Mouse (Mus musculus): ENCODE measurements around the gene Ripor3. TPM values are rescaled to one million over a fixed set of nuclear protein-coding genes. Genes with fewer than 3 reads are reported as not detected.

Ripor3 gene
- polyA plus RNA-seq, 1 experiment from 2014 or later = 7.7 TPM

GRCm38 (mm10) chr2:167951301-167952211 lies 58.9 kb downstream of the Ripor3 start:
- no peak overlapping the region for H3K4me3 ChIP-seq
- no peak overlapping the region for H3K27ac ChIP-seq
- WGBS = 87% methylated on average over 13 of the region's 13 CpGs
- H3K9me3 ChIP-seq = no peaks in the 10 kb centered on the region
- peaks cover 27% of the 10 kb centered on the region for H3K4me1 ChIP-seq
- no peak overlapping the region for H3K4me2 ChIP-seq
- no peak for ATAC-seq (ENCODE audit: insufficient number of reproducible peaks, insufficient read depth, low FRiP score, low TSS enrichment, low read depth)
- no peaks in the 10 kb centered on the region for H3K27me3 ChIP-seq
- peaks cover 5% of the 10 kb centered on the region; the same call in 1 of the 2 replicates for H3K36me3 ChIP-seq
- no peak overlapping the region for H3K9ac ChIP-seq

- H3K9me3 ChIP-seq = no peaks in the 10 kb centered on the region
- WGBS = 79% methylated on average over 6 of the region's 6 CpGs
- peaks cover 30% of the 10 kb centered on the region for H3K4me1 ChIP-seq
- H3K4me2 ChIP-seq = no peak overlapping the region
- ATAC-seq (ENCODE audit: insufficient number of reproducible peaks, insufficient read depth, low FRiP score, low TSS enrichment, low read depth) = no peak
- H3K27me3 ChIP-seq = no peaks in the 10 kb centered on the region
- H3K36me3 ChIP-seq = peaks cover 5% of the 10 kb centered on the region; the same call in 1 of the 2 replicates
- no peak overlapping the region for H3K27ac ChIP-seq
- H3K9ac ChIP-seq = no peak overlapping the region
- no peak overlapping the region for H3K4me3 ChIP-seq
Observed at GRCm38 (mm10) chr2:167950681-167951080, 59.7 kb downstream of the Ripor3 start.

DNA sequence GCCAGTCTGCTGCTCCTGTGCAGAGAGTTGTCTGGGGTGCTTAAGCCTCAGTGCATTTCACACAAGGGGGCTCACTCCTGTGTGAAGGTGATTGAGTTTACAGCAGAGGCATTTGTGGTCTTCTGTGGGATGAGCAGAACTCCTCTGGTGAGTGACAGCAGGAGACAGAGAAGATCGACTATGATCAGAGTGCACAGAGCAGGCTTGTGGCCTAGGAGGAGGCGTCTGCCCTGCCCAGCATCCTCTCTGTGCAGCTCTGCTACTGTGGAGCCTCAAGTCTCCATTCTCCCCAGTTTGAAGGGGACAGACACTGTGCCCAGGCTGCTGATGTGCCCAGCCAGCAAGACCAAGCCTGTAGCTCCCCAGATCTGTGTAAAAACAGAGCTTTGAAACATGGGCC lies 60.6 kb downstream of the Ripor3 start:
- H3K9me3 ChIP-seq = no peaks in the 10 kb centered on the region
- peak overlapping the region; percentile 30; the same call in 1 of the 2 replicates for H3K27ac ChIP-seq
- H3K4me2 ChIP-seq = no peak overlapping the region
- 60% methylated on average over 2 of the region's 2 CpGs for WGBS
- no peaks in the 10 kb centered on the region for H3K27me3 ChIP-seq
- H3K4me3 ChIP-seq = no peak overlapping the region
- no peak for ATAC-seq (ENCODE audit: insufficient number of reproducible peaks, insufficient read depth, low FRiP score, low TSS enrichment, low read depth)
- H3K4me1 ChIP-seq = peaks cover 38% of the 10 kb centered on the region
- peaks cover 2% of the 10 kb centered on the region; the same call in 1 of the 2 replicates for H3K36me3 ChIP-seq
- H3K9ac ChIP-seq = no peak overlapping the region

DNA sequence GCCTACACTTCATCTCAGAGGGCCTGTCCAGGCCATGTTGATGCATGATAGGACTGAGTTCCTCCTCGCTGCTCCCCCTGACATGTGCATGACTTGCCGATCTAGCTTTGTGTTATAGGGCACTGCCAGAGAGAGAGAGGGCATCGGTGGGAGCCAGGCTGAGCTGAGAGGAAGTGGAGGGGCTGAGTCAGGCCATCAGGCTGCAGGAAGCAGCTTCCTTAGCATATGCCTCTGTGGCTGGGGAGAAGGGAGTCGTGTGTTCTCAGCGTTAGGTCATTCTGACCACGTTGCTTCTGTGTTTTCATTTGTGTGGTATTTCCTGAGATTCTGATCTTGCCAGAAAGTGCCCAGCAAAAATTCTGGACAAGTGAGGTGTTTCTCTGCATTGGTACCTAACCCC lies 61.2 kb downstream of the Ripor3 start:
- Histone ChIP-seq H3K4me3 (no peak overlapping the region), H3K36me3 (no peaks in the 10 kb centered on the region; the same call in 1 of the 2 replicates), H3K9me3 (no peaks in the 10 kb centered on the region), H3K4me1 (peaks cover 39% of the 10 kb centered on the region), H3K27me3 (no peaks in the 10 kb centered on the region), H3K4me2 (no peak overlapping the region), H3K27ac (no peak overlapping the region), H3K9ac (no peak overlapping the region)
- no peak for ATAC-seq (ENCODE audit: insufficient number of reproducible peaks, insufficient read depth, low FRiP score, low TSS enrichment, low read depth)
- WGBS = 52% methylated on average over 6 of the region's 6 CpGs

DNA sequence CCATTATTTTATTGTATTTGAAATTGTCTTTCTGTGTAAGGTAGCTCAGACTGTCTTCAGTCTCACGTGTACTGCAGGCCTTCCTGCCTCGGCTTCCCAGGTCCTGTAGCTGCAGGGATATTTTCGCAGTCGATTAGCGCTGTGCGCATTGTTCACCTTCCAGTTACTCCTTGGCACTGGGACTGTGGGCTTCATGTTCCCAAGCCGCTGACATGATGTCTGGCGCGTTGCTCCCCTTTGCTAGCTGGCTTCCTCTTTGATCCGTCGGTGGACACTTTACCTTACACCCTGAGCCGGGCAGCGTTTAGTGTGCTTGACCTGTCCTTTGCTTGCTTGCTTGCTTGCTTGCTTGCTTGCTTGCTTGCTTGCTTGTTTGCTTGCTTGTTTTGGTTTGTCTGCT lies 61.9 kb downstream of the Ripor3 start:
- Histone ChIP-seq H3K4me2 (no peak overlapping the region), H3K27me3 (no peaks in the 10 kb centered on the region), H3K36me3 (no peaks in the 10 kb centered on the region; the same call in 1 of the 2 replicates), H3K27ac (peak overlapping the region; percentile 24; the same call in 1 of the 2 replicates), H3K4me3 (no peak overlapping the region), H3K9me3 (no peaks in the 10 kb centered on the region), H3K4me1 (peaks cover 38% of the 10 kb centered on the region), H3K9ac (no peak overlapping the region)
- 82% methylated on average over 13 of the region's 13 CpGs for WGBS
- ATAC-seq (ENCODE audit: insufficient number of reproducible peaks, insufficient read depth, low FRiP score, low TSS enrichment, low read depth) = no peak

- no peak overlapping the region for H3K27ac ChIP-seq
- 78% methylated on average over 6 of the region's 6 CpGs for WGBS
- H3K9me3 ChIP-seq = no peaks in the 10 kb centered on the region
- no peaks in the 10 kb centered on the region for H3K36me3 ChIP-seq
- H3K9ac ChIP-seq = no peak overlapping the region
- H3K4me3 ChIP-seq = no peak overlapping the region
- H3K4me2 ChIP-seq = no peak overlapping the region
- peaks cover 42% of the 10 kb centered on the region for H3K4me1 ChIP-seq
- no peaks in the 10 kb centered on the region for H3K27me3 ChIP-seq
- no peak for ATAC-seq (ENCODE audit: insufficient number of reproducible peaks, insufficient read depth, low FRiP score, low TSS enrichment, low read depth)
Observed at GRCm38 (mm10) chr2:167948047-167948446, 62.4 kb downstream of the Ripor3 start.

- WGBS = 73% methylated on average over 3 of the region's 3 CpGs
- peaks cover 50% of the 10 kb centered on the region for H3K4me1 ChIP-seq
- no peak overlapping the region for H3K4me2 ChIP-seq
- no peaks in the 10 kb centered on the region for H3K27me3 ChIP-seq
- ATAC-seq (ENCODE audit: insufficient number of reproducible peaks, insufficient read depth, low FRiP score, low TSS enrichment, low read depth) = no peak
- H3K27ac ChIP-seq = no peak overlapping the region
- no peaks in the 10 kb centered on the region for H3K9me3 ChIP-seq
- no peak overlapping the region for H3K9ac ChIP-seq
- H3K4me3 ChIP-seq = no peak overlapping the region
- no peaks in the 10 kb centered on the region for H3K36me3 ChIP-seq
Observed at GRCm38 (mm10) chr2:167947251-167947650, 63.2 kb downstream of the Ripor3 start.

GRCm38 (mm10) chr2:167945451-167945850 lies 65.0 kb downstream of the Ripor3 start:
- WGBS = 72% methylated on average over 5 of the region's 5 CpGs

GRCm38 (mm10) chr2:167944193-167944592 lies 66.2 kb downstream of the Ripor3 start:
- Histone ChIP-seq H3K4me1 (peaks cover 65% of the 10 kb centered on the region), H3K36me3 (no peaks in the 10 kb centered on the region), H3K4me3 (no peak overlapping the region), H3K9me3 (no peaks in the 10 kb centered on the region), H3K4me2 (no peak overlapping the region), H3K27me3 (no peaks in the 10 kb centered on the region), H3K27ac (no peak overlapping the region), H3K9ac (no peak overlapping the region)
- WGBS = 85% methylated on average over 3 of the region's 3 CpGs
- ATAC-seq (ENCODE audit: insufficient number of reproducible peaks, insufficient read depth, low FRiP score, low TSS enrichment, low read depth) = no peak

More at GRCm38 (mm10) chr2:167945451-167945850, 65.0 kb downstream of the Ripor3 start:
- no peak overlapping the region for H3K4me3 ChIP-seq
- no peak overlapping the region for H3K9ac ChIP-seq
- H3K9me3 ChIP-seq = no peaks in the 10 kb centered on the region
- peaks cover 61% of the 10 kb centered on the region for H3K4me1 ChIP-seq
- no peak overlapping the region for H3K27ac ChIP-seq
- no peak for ATAC-seq (ENCODE audit: insufficient number of reproducible peaks, insufficient read depth, low FRiP score, low TSS enrichment, low read depth)
- H3K4me2 ChIP-seq = no peak overlapping the region
- no peaks in the 10 kb centered on the region for H3K27me3 ChIP-seq
- H3K36me3 ChIP-seq = no peaks in the 10 kb centered on the region

GRCm38 (mm10) chr2:167942926-167943633 lies 67.3 kb downstream of the Ripor3 start:
- peak overlapping the region; percentile 25; the same call in 1 of the 2 replicates for H3K4me2 ChIP-seq
- H3K4me3 ChIP-seq = no peak overlapping the region
- WGBS = 76% methylated on average over 12 of the region's 12 CpGs
- no peak for ATAC-seq (ENCODE audit: insufficient number of reproducible peaks, insufficient read depth, low FRiP score, low TSS enrichment, low read depth)
- peaks cover 68% of the 10 kb centered on the region for H3K4me1 ChIP-seq
- H3K9ac ChIP-seq = no peak overlapping the region
- H3K9me3 ChIP-seq = no peaks in the 10 kb centered on the region
- H3K27me3 ChIP-seq = no peaks in the 10 kb centered on the region
- no peaks in the 10 kb centered on the region for H3K36me3 ChIP-seq
- H3K27ac ChIP-seq = peak overlapping the region; percentile 75

DNA sequence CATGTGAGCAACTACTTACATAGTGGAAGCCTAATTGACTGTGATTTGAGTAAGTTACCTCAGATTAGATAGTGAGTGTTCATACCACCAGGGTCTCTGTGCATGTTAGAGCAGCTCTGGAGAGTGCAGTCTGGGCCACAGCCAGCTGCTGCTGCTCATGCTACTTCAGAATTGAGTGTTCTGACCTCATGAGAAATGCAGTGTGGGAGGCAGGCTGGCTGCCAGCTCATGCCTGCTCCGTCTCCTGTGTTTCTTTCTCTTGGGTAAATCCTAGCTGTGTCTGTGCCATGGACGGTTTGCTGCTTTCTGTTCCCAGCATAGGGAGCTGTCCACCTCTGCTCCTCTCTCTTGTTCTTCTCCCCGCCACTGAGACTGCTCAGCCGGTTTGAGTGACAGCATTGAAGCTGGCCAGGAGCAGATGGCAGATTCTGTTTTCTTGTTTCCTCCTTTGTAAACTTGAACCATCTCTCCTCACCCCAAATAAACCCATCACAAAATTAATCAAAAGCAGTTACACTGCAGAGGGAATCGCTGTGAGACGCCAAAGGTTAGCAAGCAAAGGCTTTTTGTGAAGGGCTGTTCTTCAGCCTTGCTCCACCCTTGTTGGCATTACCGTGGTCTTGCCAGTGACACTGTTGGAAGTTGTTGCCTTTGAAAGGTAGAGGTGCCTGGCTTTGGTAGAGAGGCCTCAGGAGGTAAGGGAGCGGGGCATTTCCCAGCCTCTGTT lies 68.1 kb downstream of the Ripor3 start:
- H3K9me3 ChIP-seq = no peaks in the 10 kb centered on the region
- H3K4me3 ChIP-seq = no peak overlapping the region
- H3K36me3 ChIP-seq = no peaks in the 10 kb centered on the region
- H3K9ac ChIP-seq = peak overlapping the region; percentile 58
- ATAC-seq (ENCODE audit: insufficient number of reproducible peaks, insufficient read depth, low FRiP score, low TSS enrichment, low read depth) = no peak
- peak overlapping the region; percentile 25 for H3K4me2 ChIP-seq
- no peaks in the 10 kb centered on the region for H3K27me3 ChIP-seq
- H3K4me1 ChIP-seq = peaks cover 68% of the 10 kb centered on the region
- 30% methylated on average over 8 of the region's 8 CpGs for WGBS
- peak overlapping the region; percentile 75 for H3K27ac ChIP-seq
